Mouse (Mus musculus) lung, postnatal 0 days (tissue): ENCODE results near the gene Zfp566.

ENCODE experiments used
- CTCF ChIP-seq: IDR thresholded peaks from 2 replicates; pipeline ENCODE4 v1.5.1; 2016; ENCODE audit warnings: antibody characterized with exemption, mild to moderate bottlenecking
- EP300 ChIP-seq: IDR thresholded peaks from 2 replicates; pipeline ENCODE4 v1.6.1; 2016; ENCODE audit warnings: antibody characterized with exemption, mild to moderate bottlenecking, control low read depth

DNA sequence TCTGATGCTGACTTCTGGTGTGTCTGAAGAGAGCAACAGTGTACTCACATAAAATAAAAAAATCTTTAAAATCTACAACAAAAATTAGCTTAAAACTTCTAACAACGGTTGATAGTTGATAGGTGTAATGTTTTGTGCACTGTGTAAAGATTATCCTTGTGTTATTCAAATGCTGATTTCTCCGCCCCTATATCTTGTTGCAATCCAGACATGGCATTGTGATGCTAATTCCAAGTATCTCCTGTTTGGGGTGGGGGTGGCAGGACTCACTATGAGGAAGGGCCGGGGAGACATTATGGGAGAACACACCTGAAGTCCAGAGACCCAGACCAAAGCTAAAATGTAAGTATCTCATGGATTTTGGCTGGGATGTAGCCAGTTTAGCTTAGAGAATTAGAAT, 58.9 kb downstream of the Zfp566 start:
- no peak for TF ChIP-seq CTCF
- no peak for TF ChIP-seq EP300
